Mouse (Mus musculus) Muller cell, postnatal 12 days (primary cell): ENCODE measurements around the gene Gng2.

Source experiments
- DNase-seq: peaks from one replicate; pipeline ENCODE4 v3.0.0-alpha.2; 2015; ENCODE audit errors: inconsistent ontology term

Gng2 gene

DNA sequence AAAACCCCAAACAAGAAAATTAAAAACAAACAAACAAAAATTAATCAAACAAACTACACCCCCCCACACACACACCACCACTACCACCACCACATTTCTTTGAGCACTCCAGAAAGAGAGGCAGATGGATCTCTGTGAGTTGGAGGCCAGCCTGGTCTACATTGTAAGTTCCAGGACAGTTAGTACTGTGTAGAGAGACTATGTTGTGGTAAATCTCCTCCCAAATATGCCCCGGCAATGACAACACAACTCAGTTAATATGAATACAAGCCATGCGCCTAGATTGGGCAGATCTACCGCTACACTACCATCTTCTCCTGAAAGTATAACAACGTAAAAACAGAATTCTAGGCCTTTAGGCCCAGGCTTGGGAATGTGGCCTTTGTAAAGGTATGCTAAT, 117.1 kb downstream of the Gng2 start:
- DNase-seq, result no peak

DNA sequence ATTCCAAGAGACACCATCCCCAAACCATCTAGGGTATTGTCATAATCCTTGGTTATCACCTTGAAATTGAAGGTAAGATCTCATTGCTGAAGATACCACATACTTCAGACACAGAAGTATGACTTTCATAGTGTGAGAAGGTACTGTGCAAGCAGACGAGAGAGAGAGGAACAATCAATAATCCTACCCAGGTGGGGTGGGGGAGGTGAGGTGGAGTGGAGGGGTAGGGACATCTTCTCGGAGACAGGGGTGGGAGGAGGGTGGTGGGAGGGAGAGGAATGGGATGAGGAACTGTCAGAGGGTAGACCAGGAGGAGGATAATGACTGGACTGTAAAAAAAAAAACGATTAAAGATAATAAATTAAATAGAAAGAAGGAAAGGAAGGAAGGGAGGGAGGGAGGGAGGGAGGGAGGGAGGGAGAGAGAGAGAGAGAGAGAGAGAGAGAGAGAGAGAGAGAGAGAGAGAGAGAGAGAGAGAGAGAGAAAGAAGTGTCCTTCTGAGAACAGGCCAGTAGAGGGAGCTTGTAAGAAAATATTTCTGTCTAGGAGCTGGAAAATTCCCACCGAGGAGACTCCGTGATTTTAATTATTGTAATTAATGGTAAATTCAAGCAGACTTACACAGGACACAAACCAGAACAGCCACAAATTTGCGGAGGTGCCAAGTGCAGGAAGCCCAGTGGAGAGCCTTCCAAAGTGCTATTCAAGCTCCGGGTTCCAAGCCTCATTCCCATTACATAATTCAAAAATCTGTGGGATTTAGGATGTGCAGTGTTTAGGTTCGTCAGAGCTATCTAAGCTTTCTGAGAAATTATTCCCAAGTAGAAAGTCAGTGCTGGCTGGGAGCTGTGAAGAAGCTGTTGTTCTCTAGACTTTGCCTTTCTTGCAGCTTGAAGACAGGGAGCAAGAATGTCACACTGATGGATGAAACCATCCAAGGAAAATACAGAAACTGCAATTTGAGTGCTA, 118.3 kb downstream of the Gng2 start:
- peak; percentile 39 for DNase-seq

DNA sequence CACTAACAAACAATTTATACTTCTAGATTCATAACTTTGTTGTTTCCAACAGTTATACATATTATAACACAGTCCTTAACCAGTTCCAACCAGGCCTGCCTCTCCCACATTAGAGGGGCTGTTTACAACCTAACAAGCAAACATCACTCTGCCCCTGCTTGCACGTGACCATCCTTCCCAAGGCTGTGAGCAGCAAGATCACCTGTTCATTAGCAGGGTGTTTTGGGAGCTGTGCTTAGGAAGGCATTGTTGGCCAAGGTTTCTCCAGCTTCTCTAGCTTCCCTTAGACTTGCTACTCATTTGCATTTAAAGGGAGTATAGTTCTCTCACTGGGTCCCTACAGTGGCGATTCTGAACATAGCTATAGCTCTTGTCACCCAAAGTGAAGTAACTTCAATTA, 119.1 kb downstream of the Gng2 start:
- no peak for DNase-seq

DNA sequence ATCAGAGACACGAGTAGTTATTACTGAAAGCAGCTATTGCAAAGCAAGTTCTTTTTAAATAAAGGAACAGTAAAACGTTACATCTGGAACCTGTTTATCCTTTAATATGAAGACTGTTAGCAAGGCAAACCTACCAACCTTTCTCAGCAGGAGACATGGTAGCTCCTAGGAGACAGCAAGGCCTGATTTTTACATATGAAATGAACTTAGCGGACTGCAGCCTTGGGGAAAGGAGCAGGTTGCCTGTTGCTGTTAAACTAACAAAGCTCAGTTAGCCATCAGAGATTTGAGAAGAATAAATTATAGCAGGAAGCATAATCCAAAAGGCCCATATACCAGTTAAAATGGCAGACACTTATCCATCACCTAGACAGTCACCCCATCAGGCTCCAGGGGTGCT, 124.0 kb downstream of the Gng2 start:
- DNase-seq, result no peak

DNA sequence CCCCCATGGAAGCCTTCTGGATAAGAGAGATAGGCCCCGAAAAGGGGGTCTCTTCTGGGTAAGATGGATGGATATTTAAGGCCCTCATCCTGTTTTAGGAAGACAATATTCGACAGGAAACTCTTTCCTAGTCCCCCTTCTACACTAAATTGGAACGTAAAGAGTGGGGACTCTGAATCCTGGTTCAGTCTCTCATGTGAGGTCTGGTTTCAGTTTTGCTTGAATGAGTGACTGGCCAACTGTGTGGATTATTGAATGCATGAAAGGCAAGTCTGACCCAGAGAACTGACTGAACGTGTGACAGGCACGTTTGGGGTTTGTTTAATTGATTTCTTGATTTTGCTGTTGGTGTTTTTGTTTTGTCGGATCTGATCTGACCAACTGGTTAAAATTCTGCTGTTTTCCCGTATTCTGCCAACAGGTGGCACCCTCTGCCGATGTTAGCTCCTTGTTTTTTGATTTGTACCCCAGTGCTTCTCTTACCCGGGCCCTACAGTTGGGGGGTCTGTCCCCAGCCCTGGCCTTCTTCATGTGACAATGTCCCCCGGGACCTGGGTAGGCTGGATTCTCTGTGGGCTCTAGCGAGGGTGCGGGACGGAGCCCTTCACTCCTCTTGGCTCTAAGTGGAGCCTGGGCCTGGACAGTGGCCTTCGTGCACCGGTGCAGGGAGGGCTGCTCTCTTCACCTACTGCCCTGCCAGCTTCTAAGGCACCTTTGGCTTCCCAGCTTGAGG, 137.7 kb downstream of the Gng2 start:
- DNase-seq, result peak; percentile 37

DNA sequence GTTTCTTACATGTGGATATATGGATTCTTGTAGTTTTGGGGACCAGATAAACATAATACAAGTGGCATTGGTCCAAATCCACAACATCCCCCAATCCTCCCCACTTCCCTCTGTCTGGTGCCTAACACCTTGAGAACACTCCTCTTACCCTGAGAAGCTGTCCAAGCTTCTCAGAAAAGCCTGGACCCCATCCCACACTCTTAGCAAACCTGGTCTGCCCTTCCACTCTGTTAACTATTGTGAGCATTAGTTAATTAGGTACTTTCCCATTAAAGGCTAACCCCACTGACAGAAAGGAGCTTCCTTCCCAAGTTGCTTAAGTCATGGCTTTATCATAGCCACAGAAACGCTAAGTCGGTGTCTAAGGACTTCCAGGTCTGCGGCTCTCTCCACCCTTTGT, 141.1 kb downstream of the Gng2 start:
- DNase-seq, result no peak

DNA sequence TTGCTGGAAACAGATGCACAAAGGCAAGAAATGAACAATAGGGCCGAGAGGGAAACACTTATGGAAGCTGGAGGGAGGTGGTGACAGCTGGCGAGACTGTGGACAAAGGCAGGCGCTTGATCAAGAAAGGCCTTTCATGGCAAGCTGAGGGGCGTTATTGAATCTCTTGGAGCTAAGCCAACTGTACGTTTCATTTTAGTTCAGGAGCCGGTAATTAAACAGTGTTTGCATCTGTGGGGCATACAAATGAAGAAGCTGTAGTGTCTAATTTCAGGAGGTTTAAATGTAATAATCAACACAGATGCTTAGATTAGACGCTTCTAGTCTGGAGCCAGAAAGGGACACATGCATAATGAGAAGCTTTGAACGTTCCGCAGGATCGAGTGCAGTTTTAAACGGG, 151.9 kb downstream of the Gng2 start:
- DNase-seq, result peak; percentile 19

DNA sequence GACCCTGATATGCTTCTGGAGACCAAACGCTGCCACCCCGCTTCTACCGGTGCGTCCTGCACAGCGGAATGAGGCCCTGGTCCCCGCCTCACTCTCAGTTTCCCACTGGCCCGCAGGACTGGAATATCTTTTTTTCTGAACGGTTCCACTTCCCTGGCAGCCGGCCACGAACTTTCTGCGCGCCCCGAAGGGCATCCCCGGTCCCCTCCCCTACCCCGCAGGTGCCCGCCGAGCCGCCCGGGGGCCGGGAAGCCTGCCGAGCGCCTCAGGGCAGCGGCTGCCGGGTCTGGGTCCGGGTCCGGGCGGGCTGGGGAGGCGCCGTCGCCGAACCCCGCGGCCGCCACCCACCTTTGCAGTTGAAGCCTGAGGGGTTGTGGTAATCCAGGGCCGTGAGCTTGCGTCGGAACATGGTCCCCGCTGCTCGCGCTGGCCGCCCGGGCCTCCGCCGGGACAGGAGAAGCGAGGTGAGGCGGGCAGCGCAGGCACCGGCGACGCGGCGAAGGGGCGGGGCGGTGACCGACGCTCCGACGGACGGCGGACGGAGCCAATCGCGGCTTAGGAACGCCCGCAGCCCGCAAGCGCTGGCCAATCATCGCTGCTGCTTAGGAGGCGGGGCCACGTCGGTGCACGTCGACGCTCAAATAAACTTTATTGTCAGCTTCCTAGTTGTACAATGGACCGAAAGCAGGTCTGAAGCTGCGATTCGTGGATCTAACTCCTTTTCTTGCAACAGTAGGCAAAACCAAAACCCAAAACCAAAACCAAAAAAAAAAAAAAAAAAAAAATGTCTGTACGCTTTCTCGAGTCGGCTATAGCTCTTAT, 153.9 kb downstream of the Gng2 start, which contains the start of gene Rtraf:
Gene Rtraf, minus strand, starts transcription at position 504 of the 822 bp plus-strand sequence.
- peak; percentile 96 for DNase-seq
